Mouse (Mus musculus) hindbrain, embryonic 14.5 days (tissue): ENCODE data around the gene Pou2af1. TPM values are rescaled to one million over a fixed set of nuclear protein-coding genes. Genes with fewer than 3 reads are reported as not detected.

ENCODE experiments used
- ATAC-seq: fragments of 200-750 bp; cut with Nextera tagmentation; 2 replicates; pipeline ENCODE4 v1.8.0; 2017; ENCODE audit warnings: moderate number of reproducible peaks, mild to moderate bottlenecking, moderate TSS enrichment, moderate library complexity; ENCODE audit not compliant: low FRiP score
- DNase-seq: peaks from one replicate; pipeline ENCODE4 v3.0.0-alpha.2; 2015; ENCODE audit warnings: low spot score
- H3K27ac ChIP-seq: fragments of 300-500 bp; sonication (generic); 2 replicates; pipeline ENCODE4 v1.5.1; 2014; ENCODE audit warnings: mild to moderate bottlenecking, moderate library complexity
- H3K27me3 ChIP-seq: fragments of 300-500 bp; sonication (generic); 2 replicates; pipeline ENCODE4 v1.6.1; 2014; ENCODE audit warnings: mild to moderate bottlenecking, low read length, mixed read lengths; ENCODE audit not compliant: control insufficient read depth, insufficient read depth
- H3K36me3 ChIP-seq: fragments of 300-500 bp; sonication (generic); replicated peaks from 2 replicates; pipeline ENCODE4 v1.6.1; 2014; ENCODE audit not compliant: control insufficient read depth, insufficient read depth
- H3K4me1 ChIP-seq: fragments of 300-500 bp; sonication (generic); replicated peaks from 2 replicates; pipeline ENCODE4 v1.6.1; 2014; ENCODE audit warnings: antibody characterized with exemption, low read length, mixed read lengths; ENCODE audit not compliant: control insufficient read depth, insufficient read depth
- H3K4me2 ChIP-seq: fragments of 300-500 bp; sonication (generic); replicated peaks from 2 replicates; pipeline ENCODE4 v1.6.1; 2014; ENCODE audit warnings: mild to moderate bottlenecking, moderate library complexity
- H3K4me3 ChIP-seq: fragments of 300-500 bp; sonication (generic); replicated peaks from 2 replicates; pipeline ENCODE4 v1.5.1; 2014; ENCODE audit warnings: mild to moderate bottlenecking, low read length
- H3K9ac ChIP-seq: fragments of 300-500 bp; sonication (generic); 2 replicates; pipeline ENCODE4 v1.6.1; 2014
- H3K9me3 ChIP-seq: fragments of 300-500 bp; sonication (generic); 2 replicates; pipeline ENCODE4 v1.6.1; 2016; ENCODE audit warnings: low read length; ENCODE audit not compliant: control insufficient read depth
- WGBS: fragments of 180-500 bp; shearing (Covaris S2); extraction: QIAGEN DNeasy Blood & Tissue Kit; methylation state at CpG from one replicate; pipeline ENCODE4 v1.1.7; 2014; 5-methylcytosine and 5-hydroxymethylcytosine counted together
- polyA plus RNA-seq: library from polyadenylated mRNA; unstranded; fragments of >200 nt; fragmentation: Nextera tagmentation; extraction: Ambion mirVana; gene quantifications from 2 replicates; pipeline ENCODE4 v1.2.1, GENCODE M21; 2014

Gene Pou2af1
- polyA plus RNA-seq, result not detected in 2 replicates

DNA sequence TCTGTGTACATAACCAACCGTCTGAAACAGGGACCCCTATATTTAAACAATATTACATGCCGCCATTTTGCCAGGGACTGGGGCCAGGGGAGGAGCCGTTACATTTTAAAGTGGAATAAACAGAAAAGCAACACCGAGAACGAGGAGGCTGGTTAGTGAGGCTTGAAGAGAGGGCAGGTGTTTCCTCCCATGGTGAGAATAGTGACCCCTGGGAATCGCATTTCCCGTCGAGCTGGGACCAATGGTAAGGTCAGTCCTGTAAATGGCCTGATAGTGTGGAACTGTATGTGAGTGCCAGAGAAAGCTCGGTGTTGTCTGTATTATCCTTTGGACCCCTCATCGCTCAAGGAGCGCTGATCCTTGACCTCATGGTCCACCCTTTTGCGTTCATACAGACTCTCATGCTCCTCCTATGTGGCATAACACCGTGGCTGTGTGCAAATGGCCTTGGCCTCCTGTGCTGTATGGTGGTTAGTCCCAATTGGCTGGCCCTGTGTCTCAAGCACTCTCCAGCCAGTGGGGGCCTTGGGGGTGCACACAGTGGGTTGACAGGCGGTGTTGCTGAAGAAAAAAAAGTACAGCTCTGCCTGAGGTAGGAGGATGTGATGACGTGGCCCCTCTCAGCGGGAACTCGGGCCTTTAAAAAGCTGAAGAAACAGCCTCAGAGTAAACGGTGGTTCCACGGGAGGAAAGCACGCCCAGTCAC, at the start of gene Pou2af1:
Gene Pou2af1, plus strand, starts transcription at position 686 of the 706 bp plus-strand sequence.
- Histone ChIP-seq H3K36me3 (no peaks in the 10 kb centered on the region), H3K27me3 (no peaks in the 10 kb centered on the region), H3K4me2 (no peak within 1 kb of the TSS), H3K9me3 (no peaks in the 10 kb centered on the region), H3K27ac (no peak within 1 kb of the TSS), H3K4me3 (no peak within 1 kb of the TSS), H3K9ac (no peak within 1 kb of the TSS), H3K4me1 (no peaks in the 10 kb centered on the region)
- no peak for DNase-seq
- 81% methylated on average over 20 of the region's 20 CpGs for WGBS
- no peak for ATAC-seq

DNA sequence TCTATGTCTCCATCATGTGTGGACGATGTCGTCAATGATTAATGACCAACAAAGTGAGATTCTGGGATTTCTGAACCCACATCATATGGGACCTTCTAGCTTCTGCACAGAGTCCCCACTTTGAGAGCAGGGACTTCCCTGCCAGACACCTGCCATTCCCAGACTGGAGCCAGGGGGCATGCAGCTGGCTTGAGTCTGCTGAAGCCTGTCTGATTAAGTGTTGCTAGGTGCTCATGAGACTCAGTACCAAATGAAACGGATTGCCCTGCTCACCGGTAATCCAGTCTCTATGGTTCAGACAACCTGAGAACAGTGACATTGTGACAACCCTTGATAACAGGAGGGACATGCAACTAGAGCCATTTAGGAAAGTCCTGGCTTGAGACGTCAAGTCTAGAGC, 49.5 kb upstream of the Pou2af1 start:
- no peak overlapping the region for H3K4me3 ChIP-seq
- no peaks in the 10 kb centered on the region for H3K36me3 ChIP-seq
- H3K4me2 ChIP-seq, result no peak overlapping the region
- ATAC-seq, result no peak
- no peaks in the 10 kb centered on the region for H3K4me1 ChIP-seq
- no peak overlapping the region for H3K27ac ChIP-seq
- 0 out of 2 replicates have a peak, but pooled peaks cover 5% of the 10 kb centered on the region for H3K27me3 ChIP-seq
- no peak for DNase-seq
- no peaks in the 10 kb centered on the region for H3K9me3 ChIP-seq
- whole genome bisulfite sequencing, result 84% methylated on average over 5 of the region's 5 CpGs
- H3K9ac ChIP-seq, result no peak overlapping the region

DNA sequence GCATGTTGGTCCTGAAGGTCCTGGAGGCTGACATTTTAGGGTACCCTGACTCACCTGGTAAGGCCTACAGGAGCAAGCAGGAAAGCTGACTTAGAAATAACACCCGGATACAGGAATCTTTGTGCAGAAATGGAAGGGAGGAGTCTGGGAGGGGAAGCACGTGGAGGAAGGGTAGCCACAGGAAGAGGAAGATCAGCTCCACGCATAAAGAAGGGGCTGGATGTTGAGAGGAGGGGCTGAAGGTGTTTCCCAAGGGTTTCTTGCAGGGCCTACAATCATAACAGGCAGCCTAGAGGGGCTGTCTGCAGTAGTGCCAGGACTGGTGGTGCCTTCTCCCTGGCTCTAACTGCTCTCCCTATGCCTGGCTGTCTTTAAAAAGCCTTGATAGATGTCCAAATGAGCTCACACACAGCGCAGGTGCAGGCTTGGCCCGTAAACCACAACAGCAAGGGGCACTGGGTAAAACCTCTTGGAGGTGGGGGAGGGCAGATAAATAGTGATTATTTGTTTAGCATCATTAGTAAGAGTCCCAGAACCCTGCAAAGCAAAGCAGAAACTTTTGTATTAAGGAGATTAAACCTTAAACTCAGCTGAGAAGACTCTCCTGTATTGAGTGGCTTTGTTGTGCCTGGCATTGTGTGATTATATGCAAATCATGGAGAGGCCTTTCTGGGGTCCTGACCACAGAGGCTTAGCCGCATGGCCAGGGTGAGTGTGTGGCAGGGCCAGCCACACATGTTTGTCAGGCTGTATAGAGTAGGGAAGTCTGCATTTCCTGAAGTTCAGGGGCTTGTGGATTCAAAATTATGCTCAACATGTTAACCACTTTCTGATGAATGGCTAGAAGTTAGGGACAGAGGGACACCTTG, 48.0 kb upstream of the Pou2af1 start, which contains the start of gene Gm32742:
Gene Gm32742, minus strand, starts transcription at position 206 of the 869 bp plus-strand sequence.
- DNase-seq, result no peak
- Histone ChIP-seq H3K9me3 (no peaks in the 10 kb centered on the region), H3K27me3 (no peaks in the 10 kb centered on the region), H3K4me1 (no peaks in the 10 kb centered on the region), H3K4me3 (no peak within 1 kb of the TSS), H3K4me2 (no peak within 1 kb of the TSS), H3K36me3 (no peaks in the 10 kb centered on the region), H3K9ac (no peak within 1 kb of the TSS), H3K27ac (no peak within 1 kb of the TSS)
- WGBS, result 54% methylated on average over 6 of the region's 6 CpGs
- no peak for ATAC-seq

DNA sequence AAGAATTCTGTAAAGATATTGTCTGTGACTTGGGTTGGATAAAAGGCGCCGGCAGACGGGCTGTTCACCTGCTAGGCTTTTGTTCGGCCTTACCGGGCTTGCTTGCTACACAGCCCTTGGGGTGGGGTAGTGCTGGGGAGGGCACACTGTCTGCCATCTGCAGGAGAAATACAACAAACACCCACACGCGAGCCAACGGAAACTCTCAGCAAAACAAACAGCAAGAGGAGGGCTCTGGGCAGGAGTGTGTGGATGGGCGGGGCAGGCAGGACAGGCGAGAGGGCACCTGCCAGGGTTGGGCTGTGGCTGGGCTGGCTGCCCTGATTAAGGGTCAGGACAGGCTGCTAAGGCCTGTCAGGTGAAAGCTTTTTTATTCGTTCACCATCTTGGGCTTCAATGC, 45.6 kb upstream of the Pou2af1 start:
- no peak for DNase-seq
- WGBS, result 50% methylated on average over 11 of the region's 11 CpGs

DNA sequence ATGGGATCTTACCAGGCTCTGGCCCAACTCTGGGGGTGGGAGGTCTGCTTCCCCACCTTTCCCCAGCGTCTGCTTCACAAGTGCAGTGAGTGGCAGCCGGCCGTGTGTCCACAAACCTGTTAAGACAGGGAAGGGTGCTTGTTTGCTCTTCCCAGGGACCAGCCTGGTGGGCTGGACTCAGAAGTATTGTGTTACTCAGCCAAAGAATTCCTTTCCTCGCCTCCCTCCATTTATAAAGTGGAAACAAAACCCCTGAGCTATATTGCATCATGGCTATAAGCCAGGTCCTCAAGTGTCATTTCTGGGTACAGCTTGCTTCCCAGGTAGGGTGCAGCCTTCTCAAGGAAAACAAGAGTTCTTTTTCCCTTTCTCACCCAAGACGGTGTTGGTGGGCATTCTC, 44.8 kb upstream of the Pou2af1 start:
- Histone ChIP-seq H3K27me3 (no peaks in the 10 kb centered on the region), H3K4me1 (no peaks in the 10 kb centered on the region), H3K4me3 (no peak overlapping the region), H3K36me3 (no peaks in the 10 kb centered on the region), H3K27ac (no peak overlapping the region), H3K9me3 (no peaks in the 10 kb centered on the region), H3K9ac (no peak overlapping the region), H3K4me2 (no peak overlapping the region)
- ATAC-seq (no peak), DNase-seq (no peak)
- 76% methylated on average over 5 of the region's 5 CpGs for WGBS

More for the DNA sequence above, 45.6 kb upstream of the Pou2af1 start:
- Histone ChIP-seq H3K9ac (no peak overlapping the region), H3K27me3 (no peaks in the 10 kb centered on the region), H3K36me3 (no peaks in the 10 kb centered on the region), H3K4me1 (no peaks in the 10 kb centered on the region), H3K4me3 (no peak overlapping the region), H3K27ac (no peak overlapping the region), H3K9me3 (no peaks in the 10 kb centered on the region), H3K4me2 (no peak overlapping the region)
- no peak for ATAC-seq

DNA sequence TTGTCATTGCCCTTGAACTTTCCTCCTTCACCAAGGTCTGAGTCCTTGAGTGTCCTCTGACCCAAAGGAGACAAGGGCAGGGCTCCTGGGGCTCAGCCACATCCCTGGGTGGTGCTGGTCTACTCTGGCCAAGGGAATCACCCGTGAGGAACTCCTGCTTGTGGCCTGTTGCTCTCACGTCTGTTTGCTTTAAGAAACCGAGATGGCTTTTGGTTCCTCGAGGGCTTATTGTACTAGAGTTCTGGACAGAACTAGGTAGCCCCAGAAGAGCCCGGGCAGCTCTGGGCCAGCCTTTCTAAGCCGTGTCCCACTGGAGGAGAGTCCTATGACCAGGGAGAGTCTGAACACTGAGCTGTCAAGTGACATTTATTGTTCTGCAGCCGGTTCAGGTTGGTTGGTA, 44.4 kb upstream of the Pou2af1 start:
- H3K27me3 ChIP-seq, result no peaks in the 10 kb centered on the region
- H3K4me2 ChIP-seq, result no peak overlapping the region
- H3K9me3 ChIP-seq, result no peaks in the 10 kb centered on the region
- 91% methylated on average over 7 of the region's 7 CpGs for WGBS
- no peak overlapping the region for H3K4me3 ChIP-seq
- DNase-seq (no peak), ATAC-seq (no peak)
- H3K27ac ChIP-seq, result no peak overlapping the region
- H3K9ac ChIP-seq, result no peak overlapping the region
- H3K36me3 ChIP-seq, result no peaks in the 10 kb centered on the region
- no peaks in the 10 kb centered on the region for H3K4me1 ChIP-seq

DNA sequence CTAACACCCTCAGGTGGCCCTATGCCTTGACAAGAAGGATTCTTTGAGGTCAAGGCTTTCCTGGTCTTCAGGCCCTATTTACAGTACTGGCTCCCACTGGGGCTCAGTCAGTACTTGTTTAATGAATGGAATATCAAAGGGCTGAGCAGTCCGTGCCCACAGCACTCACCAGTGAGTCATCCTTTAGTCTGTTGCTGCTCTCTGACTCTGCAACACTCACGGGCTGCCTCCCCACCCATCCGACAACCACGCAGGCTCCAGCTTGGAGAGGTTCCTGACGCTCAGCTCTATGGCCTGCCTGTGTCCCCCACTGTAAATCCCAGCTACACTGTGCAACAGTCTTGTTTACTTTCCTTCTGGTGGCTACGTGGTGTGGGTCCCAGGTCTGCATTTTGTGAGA, 43.2 kb upstream of the Pou2af1 start:
- ATAC-seq (no peak), DNase-seq (no peak)
- WGBS, result 80% methylated on average over 6 of the region's 6 CpGs

DNA sequence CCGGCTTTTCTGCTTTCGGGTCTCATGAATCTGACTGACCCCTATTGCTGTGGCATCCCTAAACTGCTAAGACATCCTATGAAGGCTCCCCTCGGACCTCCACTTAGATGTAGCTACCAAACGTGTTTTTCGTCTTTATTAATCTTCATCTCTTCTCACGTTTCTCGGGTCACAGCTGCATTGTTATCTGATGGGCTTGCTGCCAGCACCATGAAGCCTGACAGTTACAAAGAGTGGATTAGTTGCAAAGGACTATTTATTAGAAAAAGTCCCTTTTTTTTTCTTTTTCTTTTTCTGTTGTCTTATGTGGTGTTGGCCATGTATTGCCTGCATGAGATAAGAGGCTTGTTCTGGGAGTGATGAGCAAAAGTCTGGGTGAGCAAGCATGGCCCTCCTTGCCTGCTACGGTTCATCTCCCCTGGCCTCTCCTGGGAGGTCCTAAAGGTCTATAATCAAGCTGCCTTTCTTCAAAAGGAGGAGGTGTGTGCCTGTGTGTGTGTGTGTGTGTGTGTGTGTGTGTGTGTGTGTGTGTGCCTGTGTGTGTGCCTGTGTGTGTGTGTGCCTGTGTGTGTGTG, 38.5 kb upstream of the Pou2af1 start:
- H3K27me3 ChIP-seq, result no peaks in the 10 kb centered on the region
- H3K9me3 ChIP-seq, result no peaks in the 10 kb centered on the region
- no peaks in the 10 kb centered on the region for H3K4me1 ChIP-seq
- H3K9ac ChIP-seq, result no peak overlapping the region
- H3K36me3 ChIP-seq, result no peaks in the 10 kb centered on the region
- DNase-seq (no peak), ATAC-seq (no peak)
- WGBS, result 63% methylated on average over 8 of the region's 8 CpGs
- H3K4me2 ChIP-seq, result no peak overlapping the region
- H3K27ac ChIP-seq, result no peak overlapping the region
- H3K4me3 ChIP-seq, result no peak overlapping the region

More for the DNA sequence above, 43.2 kb upstream of the Pou2af1 start:
- Histone ChIP-seq H3K4me1 (no peaks in the 10 kb centered on the region), H3K9ac (no peak overlapping the region), H3K9me3 (no peaks in the 10 kb centered on the region), H3K4me3 (no peak overlapping the region), H3K4me2 (no peak overlapping the region), H3K27ac (no peak overlapping the region), H3K27me3 (no peaks in the 10 kb centered on the region), H3K36me3 (no peaks in the 10 kb centered on the region)

DNA sequence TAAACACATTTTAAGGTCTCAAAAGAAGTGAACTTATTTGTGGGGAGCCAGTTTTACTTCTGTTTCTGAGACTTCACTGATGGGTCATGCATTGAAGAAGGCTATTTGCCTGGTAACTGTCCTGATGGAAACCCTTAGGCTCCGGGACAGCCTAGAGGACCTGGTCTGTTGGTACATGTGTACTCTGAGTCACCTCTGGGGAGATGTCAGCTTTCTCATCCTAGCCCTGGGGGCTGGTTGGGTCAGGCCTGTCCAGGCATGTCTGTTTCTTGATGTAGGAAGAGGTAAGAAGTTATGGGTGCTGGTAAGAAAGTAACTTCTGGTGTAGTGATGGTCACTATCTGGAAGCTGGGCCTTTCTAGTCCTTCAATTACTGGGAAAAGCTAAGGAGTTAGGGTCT, 37.8 kb upstream of the Pou2af1 start:
- ATAC-seq (no peak), DNase-seq (no peak)
- Histone ChIP-seq H3K27me3 (no peaks in the 10 kb centered on the region), H3K36me3 (no peaks in the 10 kb centered on the region), H3K9ac (no peak overlapping the region), H3K4me3 (no peak overlapping the region), H3K4me1 (no peaks in the 10 kb centered on the region), H3K27ac (no peak overlapping the region), H3K4me2 (no peak overlapping the region), H3K9me3 (no peaks in the 10 kb centered on the region)
- WGBS, result 92% methylated on average over 1 of the region's 1 CpGs
